Mouse (Mus musculus) liver, embryonic 16.5 days (tissue): ENCODE data around the gene Gulp1. TPM values are rescaled to one million over a fixed set of nuclear protein-coding genes. Genes with fewer than 3 reads are reported as not detected.
A peak's percentile ranks its signal among the peaks of the same experiment; 100 is the strongest.

Experiments
- ATAC-seq: fragments of 200-750 bp; cut with Nextera tagmentation; 2 replicates; pipeline ENCODE4 v1.8.0; 2017; ENCODE audit warnings: low read depth, mild to moderate bottlenecking, moderate number of reproducible peaks, moderate library complexity
- H3K27ac ChIP-seq: fragments of 300-500 bp; sonication (generic); 2 replicates; pipeline ENCODE4 v1.5.1; 2014; ENCODE audit warnings: mild to moderate bottlenecking, low read length
- H3K27me3 ChIP-seq: fragments of 300-500 bp; sonication (generic); 2 replicates; pipeline ENCODE4 v1.6.1; 2014; ENCODE audit warnings: low read depth, low read length, mixed read lengths; ENCODE audit not compliant: control insufficient read depth, insufficient read depth
- H3K36me3 ChIP-seq: fragments of 300-500 bp; sonication (generic); 2 replicates; pipeline ENCODE4 v1.6.1; 2014; ENCODE audit warnings: mild to moderate bottlenecking; ENCODE audit not compliant: control insufficient read depth, insufficient read depth
- H3K4me1 ChIP-seq: fragments of 300-500 bp; sonication (generic); 2 replicates; pipeline ENCODE4 v1.6.1; 2014; ENCODE audit warnings: low read depth, low read length, mixed read lengths; ENCODE audit not compliant: control insufficient read depth
- H3K4me2 ChIP-seq: fragments of 300-500 bp; sonication (generic); 2 replicates; pipeline ENCODE4 v1.6.1; 2014; ENCODE audit warnings: low read depth, low read length, mixed read lengths
- H3K4me3 ChIP-seq: fragments of 300-500 bp; sonication (generic); 2 replicates; pipeline ENCODE4 v1.5.1; 2014; ENCODE audit warnings: low read depth, mild to moderate bottlenecking, low read length
- H3K9ac ChIP-seq: fragments of 300-500 bp; sonication (generic); 2 replicates; pipeline ENCODE4 v1.6.1; 2014; ENCODE audit warnings: low read depth, low read length
- H3K9me3 ChIP-seq: fragments of 300-500 bp; sonication (generic); replicated peaks from 2 replicates; pipeline ENCODE4 v1.6.1; 2016; ENCODE audit warnings: low read length; ENCODE audit not compliant: control insufficient read depth
- WGBS: fragments of 180-500 bp; shearing (Covaris S2); extraction: QIAGEN DNeasy Blood & Tissue Kit; methylation state at CpG from one replicate; pipeline ENCODE4 v1.1.7; 2014; ENCODE audit not compliant: insufficient replicate concordance; 5-methylcytosine and 5-hydroxymethylcytosine counted together
- polyA plus RNA-seq: library from polyadenylated mRNA; unstranded; fragments of >200 nt; fragmentation: Nextera tagmentation; extraction: Ambion mirVana; gene quantifications from 2 replicates; pipeline ENCODE4 v1.2.1, GENCODE M21; 2015

Gene Gulp1
- 0.71 and 0.77 TPM in 2 replicates for polyA plus RNA-seq

- H3K27ac ChIP-seq, result no peak within 1 kb of the TSS
- ATAC-seq, result peak; percentile 32; the same call in 1 of the 2 replicates
- H3K4me2 ChIP-seq, result peak within 1 kb of the TSS; percentile 65
- no peaks in the 10 kb centered on the region for H3K36me3 ChIP-seq
- H3K4me1 ChIP-seq, result no peaks in the 10 kb centered on the region
- peak within 1 kb of the TSS; percentile 57 for H3K4me3 ChIP-seq
- peaks cover 10% of the 10 kb centered on the region for H3K27me3 ChIP-seq
- peak within 1 kb of the TSS; percentile 24; the same call in 1 of the 2 replicates for H3K9ac ChIP-seq
- WGBS, result under 1% methylated on average over 55 of the region's 55 CpGs
- no peaks in the 10 kb centered on the region for H3K9me3 ChIP-seq
Measured at GRCm38 (mm10) chr1:44551461-44552370, at the start of gene Gulp1. Gulp1 (plus strand) TSS chr1:44551511.

GRCm38 (mm10) chr1:44550261-44550660 lies 1.1 kb upstream of the Gulp1 start:
- peaks cover 10% of the 10 kb centered on the region for H3K27me3 ChIP-seq
- no peaks in the 10 kb centered on the region for H3K9me3 ChIP-seq
- WGBS, result 73% methylated on average over 6 of the region's 6 CpGs
- H3K4me1 ChIP-seq, result no peaks in the 10 kb centered on the region
- no peak overlapping the region for H3K27ac ChIP-seq
- no peak overlapping the region for H3K4me2 ChIP-seq
- no peak overlapping the region for H3K4me3 ChIP-seq
- no peak overlapping the region for H3K9ac ChIP-seq
- H3K36me3 ChIP-seq, result no peaks in the 10 kb centered on the region
- no peak for ATAC-seq

- Histone ChIP-seq H3K9ac (no peak overlapping the region), H3K4me1 (no peaks in the 10 kb centered on the region), H3K27me3 (peaks cover 10% of the 10 kb centered on the region), H3K27ac (no peak overlapping the region), H3K4me3 (peak overlapping the region; percentile 57), H3K9me3 (no peaks in the 10 kb centered on the region), H3K36me3 (no peaks in the 10 kb centered on the region), H3K4me2 (peak overlapping the region; percentile 65)
- whole genome bisulfite sequencing, result 7% methylated on average over 15 of the region's 15 CpGs
- ATAC-seq, result no peak
Measured at GRCm38 (mm10) chr1:44552371-44552841, 1.1 kb downstream of the Gulp1 start.

- WGBS, result 58% methylated on average over 6 of the region's 6 CpGs
- no peak for ATAC-seq
- no peak overlapping the region for H3K27ac ChIP-seq
Measured at GRCm38 (mm10) chr1:44553166-44553898, 2.0 kb downstream of the Gulp1 start.

GRCm38 (mm10) chr1:44567431-44567830 lies 16.1 kb downstream of the Gulp1 start:
- WGBS, result 77% methylated on average over 4 of the region's 4 CpGs
- Histone ChIP-seq H3K9me3 (no peaks in the 10 kb centered on the region), H3K27me3 (no peaks in the 10 kb centered on the region), H3K4me3 (no peak overlapping the region), H3K9ac (no peak overlapping the region), H3K4me1 (no peaks in the 10 kb centered on the region), H3K27ac (no peak overlapping the region), H3K36me3 (no peaks in the 10 kb centered on the region), H3K4me2 (no peak overlapping the region)
- no peak for ATAC-seq

More at GRCm38 (mm10) chr1:44553166-44553898, 2.0 kb downstream of the Gulp1 start:
- no peaks in the 10 kb centered on the region for H3K36me3 ChIP-seq
- no peak overlapping the region for H3K9ac ChIP-seq
- no peak overlapping the region for H3K4me2 ChIP-seq
- no peaks in the 10 kb centered on the region for H3K4me1 ChIP-seq
- H3K27me3 ChIP-seq, result peaks cover 10% of the 10 kb centered on the region
- no peak overlapping the region for H3K4me3 ChIP-seq
- H3K9me3 ChIP-seq, result no peaks in the 10 kb centered on the region

GRCm38 (mm10) chr1:44568296-44568695 lies 17.0 kb downstream of the Gulp1 start:
- ATAC-seq, result no peak
- no peaks in the 10 kb centered on the region for H3K36me3 ChIP-seq
- no peaks in the 10 kb centered on the region for H3K27me3 ChIP-seq
- H3K9me3 ChIP-seq, result no peaks in the 10 kb centered on the region
- no peak overlapping the region for H3K4me2 ChIP-seq
- H3K9ac ChIP-seq, result no peak overlapping the region
- H3K4me1 ChIP-seq, result no peaks in the 10 kb centered on the region
- 71% methylated on average over 2 of the region's 2 CpGs for WGBS
- H3K4me3 ChIP-seq, result no peak overlapping the region
- H3K27ac ChIP-seq, result no peak overlapping the region

- 75% methylated on average over 1 of the region's 1 CpGs for WGBS
Measured at GRCm38 (mm10) chr1:44576001-44576400, 24.7 kb downstream of the Gulp1 start.

GRCm38 (mm10) chr1:44576610-44577009 lies 25.3 kb downstream of the Gulp1 start:
- H3K4me2 ChIP-seq, result no peak overlapping the region
- H3K4me1 ChIP-seq, result no peaks in the 10 kb centered on the region
- 39% methylated on average over 2 of the region's 2 CpGs for WGBS
- H3K4me3 ChIP-seq, result no peak overlapping the region
- no peak overlapping the region for H3K9ac ChIP-seq
- no peaks in the 10 kb centered on the region for H3K36me3 ChIP-seq
- no peaks in the 10 kb centered on the region for H3K27me3 ChIP-seq
- no peak for ATAC-seq
- no peaks in the 10 kb centered on the region for H3K9me3 ChIP-seq
- H3K27ac ChIP-seq, result no peak overlapping the region

More at GRCm38 (mm10) chr1:44576001-44576400, 24.7 kb downstream of the Gulp1 start:
- Histone ChIP-seq H3K9ac (no peak overlapping the region), H3K9me3 (no peaks in the 10 kb centered on the region), H3K4me2 (no peak overlapping the region), H3K27ac (no peak overlapping the region), H3K4me1 (no peaks in the 10 kb centered on the region), H3K4me3 (no peak overlapping the region), H3K27me3 (no peaks in the 10 kb centered on the region), H3K36me3 (no peaks in the 10 kb centered on the region)
- no peak for ATAC-seq
